18 mouse cellular contexts compared by ENCODE assay signal in the genomic region with DNA sequence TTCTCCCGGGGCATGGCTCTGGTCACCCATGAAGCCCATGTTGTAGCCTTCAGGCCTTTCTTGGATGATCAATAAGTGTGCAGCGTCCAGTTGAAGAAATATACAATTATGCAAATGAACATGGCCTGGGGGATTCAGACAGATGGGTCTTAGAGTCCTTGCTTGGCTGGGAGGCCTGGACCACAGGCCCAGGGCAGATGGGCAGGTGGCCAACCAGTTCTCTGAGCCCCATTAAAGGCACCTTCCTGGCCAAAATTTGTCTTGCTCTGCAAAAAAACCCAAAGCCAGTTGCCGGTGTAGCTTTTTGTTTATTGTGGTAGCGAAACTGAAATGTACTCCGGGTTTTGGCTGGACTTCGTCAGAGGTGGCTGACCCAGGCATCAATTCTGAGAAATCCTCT.
DNase-seq lines count a peak whose midpoint lies in the region; ATAC-seq lines count a peak whose summit lies in the region.
"Had no signal": no experiment of that assay in that cellular context is flagged by ENCODE, and none has a peak within 500 bp of the region (broad histone marks: within the 10 kb centered on the region; RNA-seq: fewer than 3 reads in every experiment).

No protein-coding gene starts in this region.

- H3K9me3 ChIP-seq in hindbrain, embryonic 10.5 days: no peaks in the 10 kb centered on the region
- no peaks in the 10 kb centered on the region for H3K9me3 ChIP-seq in hindbrain, embryonic 14.5 days (ENCODE audit: control insufficient read depth, low read length)
- H3K9me3 ChIP-seq in midbrain, embryonic 10.5 days (replicated peaks): no peaks in the 10 kb centered on the region
- H3K9me3 ChIP-seq in midbrain, embryonic 15.5 days: no peaks in the 10 kb centered on the region
- H3K9me3 ChIP-seq: embryonic facial prominence, embryonic 12.5 days; forebrain, embryonic 15.5 days; heart, embryonic 10.5 days; hindbrain, embryonic 15.5 days had no signal

- H3K4me2 ChIP-seq in hindbrain, embryonic 14.5 days (replicated peaks): no peak overlapping the region
- no peak overlapping the region for H3K4me2 ChIP-seq in midbrain, embryonic 15.5 days
- H3K4me2 ChIP-seq: embryonic facial prominence, embryonic 12.5 days; forebrain, embryonic 15.5 days; hindbrain, embryonic 15.5 days had no signal

- ATAC-seq in hindbrain, embryonic 14.5 days (ENCODE audit: low FRiP score): no peak
- ATAC-seq in midbrain, embryonic 15.5 days (replicated peaks): no peak
- ATAC-seq: forebrain, embryonic 15.5 days; inflammation-experienced regulatory T-cells, adult 6 months had no signal

- H3K9ac ChIP-seq in hindbrain, embryonic 14.5 days: no peak overlapping the region
- no peak overlapping the region for H3K9ac ChIP-seq in midbrain, embryonic 15.5 days
- H3K9ac ChIP-seq: embryonic facial prominence, embryonic 12.5 days; forebrain, embryonic 15.5 days; hindbrain, embryonic 15.5 days had no signal

- peak overlapping the region; percentile 47 for H3K27ac ChIP-seq in hindbrain, embryonic 10.5 days
- no peak overlapping the region for H3K27ac ChIP-seq in hindbrain, embryonic 14.5 days
- H3K27ac ChIP-seq in midbrain, embryonic 10.5 days (replicated peaks): peak overlapping the region; percentile 33; the same call in 1 of the 2 replicates
- no peak overlapping the region for H3K27ac ChIP-seq in midbrain, embryonic 15.5 days
- H3K27ac ChIP-seq: embryonic facial prominence, embryonic 12.5 days; forebrain, embryonic 15.5 days; heart, embryonic 10.5 days; hindbrain, embryonic 15.5 days had no signal

- WGBS in hindbrain, embryonic 10.5 days: 85% methylated on average over 6 of the region's 6 CpGs
- WGBS in hindbrain, embryonic 14.5 days: 63% methylated on average over 6 of the region's 6 CpGs
- 89% methylated on average over 6 of the region's 6 CpGs for WGBS in midbrain, embryonic 10.5 days
- WGBS in midbrain, embryonic 15.5 days: 73% methylated on average over 6 of the region's 6 CpGs

- H3K4me1 ChIP-seq in hindbrain, embryonic 10.5 days (replicated peaks): peaks cover 58% of the 10 kb centered on the region
- no peaks in the 10 kb centered on the region for H3K4me1 ChIP-seq in hindbrain, embryonic 14.5 days (replicated peaks; ENCODE audit: control insufficient read depth, insufficient read depth, low read length)
- peaks cover 12% of the 10 kb centered on the region for H3K4me1 ChIP-seq in midbrain, embryonic 10.5 days
- H3K4me1 ChIP-seq in midbrain, embryonic 15.5 days: peaks cover 7% of the 10 kb centered on the region; the same call in 1 of the 2 replicates
- H3K4me1 ChIP-seq: embryonic facial prominence, embryonic 12.5 days had no signal

- no peaks in the 10 kb centered on the region for H3K36me3 ChIP-seq in hindbrain, embryonic 10.5 days
- no peaks in the 10 kb centered on the region for H3K36me3 ChIP-seq in hindbrain, embryonic 14.5 days (replicated peaks; ENCODE audit: control insufficient read depth, insufficient read depth)
- no peaks in the 10 kb centered on the region for H3K36me3 ChIP-seq in midbrain, embryonic 10.5 days
- no peaks in the 10 kb centered on the region for H3K36me3 ChIP-seq in midbrain, embryonic 15.5 days (replicated peaks)
- H3K36me3 ChIP-seq: embryonic facial prominence, embryonic 12.5 days; forebrain, embryonic 15.5 days; heart, embryonic 10.5 days; hindbrain, embryonic 15.5 days had no signal

- peaks cover 5% of the 10 kb centered on the region; the same call in 1 of the 2 replicates for H3K27me3 ChIP-seq in hindbrain, embryonic 10.5 days (ENCODE audit: insufficient read depth, poor library complexity, severe bottlenecking)
- no peaks in the 10 kb centered on the region for H3K27me3 ChIP-seq in hindbrain, embryonic 14.5 days (ENCODE audit: control insufficient read depth, insufficient read depth, low read length)
- H3K27me3 ChIP-seq in midbrain, embryonic 10.5 days (ENCODE audit: low read depth, poor library complexity, severe bottlenecking): no peaks in the 10 kb centered on the region
- H3K27me3 ChIP-seq in midbrain, embryonic 15.5 days (replicated peaks): no peaks in the 10 kb centered on the region
- H3K27me3 ChIP-seq: forebrain, embryonic 15.5 days; hindbrain, embryonic 15.5 days had no signal

- DNase-seq in hindbrain, embryonic 10.5 days (ENCODE audit: low spot score): no peak
- DNase-seq in hindbrain, embryonic 14.5 days (ENCODE audit: low spot score): no peak
- DNase-seq in midbrain, embryonic 10.5 days (ENCODE audit: low spot score): no peak
- DNase-seq in right cerebral cortex, postnatal 4 days: peak; percentile 21
- no peak for DNase-seq in right cerebral cortex, postnatal 36 days (ENCODE audit: low spot score in 2 of 2)
- DNase-seq in layer of hippocampus, postnatal 10 days (ENCODE audit: low spot score in 2 of 2): no peak
- DNase-seq: adrenal gland, postnatal 10 days; cerebellum, adult 11-12 months; cerebellum, adult 9-11 months; heart, adult 18-20 months; heart, postnatal 10 days; heart, postnatal 4 days had no signal

- no peak overlapping the region for H3K4me3 ChIP-seq in hindbrain, embryonic 10.5 days
- no peak overlapping the region for H3K4me3 ChIP-seq in hindbrain, embryonic 14.5 days (replicated peaks; ENCODE audit: low read length)
- H3K4me3 ChIP-seq in midbrain, embryonic 10.5 days: no peak overlapping the region
- no peak overlapping the region for H3K4me3 ChIP-seq in midbrain, embryonic 15.5 days
- H3K4me3 ChIP-seq: embryonic facial prominence, embryonic 12.5 days; forebrain, embryonic 15.5 days; heart, embryonic 10.5 days; hindbrain, embryonic 15.5 days had no signal

Comparison
In these comparisons a context has a peak if more than half of its experiments do, and no peak if none do; other contexts are left out.
1. H3K27ac ChIP-seq: peak in hindbrain, embryonic 10.5 days (single experiment) and midbrain, embryonic 10.5 days (single experiment); none in hindbrain, embryonic 14.5 days (single experiment) and midbrain, embryonic 15.5 days (single experiment).